ENCODE assay signal across 8 mouse cellular contexts in genomic region chr1:69775589-69775988, GRCm38 (mm10). TPM values are rescaled to one million over a fixed set of nuclear protein-coding genes. Genes with fewer than 3 reads are reported as not detected.
A peak's percentile ranks its signal among the peaks of the same experiment; 100 is the strongest.
DNase-seq lines count a peak whose midpoint lies in the region; ATAC-seq and TF ChIP-seq lines count a peak whose summit lies in the region.

No protein-coding gene starts in this region.

- no peaks in the 10 kb centered on the region for H3K36me3 ChIP-seq in hindbrain, embryonic 10.5 days
- no peaks in the 10 kb centered on the region for H3K36me3 ChIP-seq in hindbrain, embryonic 12.5 days
- no peaks in the 10 kb centered on the region for H3K36me3 ChIP-seq in ES-E14 (ENCODE audit: control insufficient read depth, insufficient read depth, low read length, poor library complexity, severe bottlenecking)

- no peak overlapping the region for H3K9ac ChIP-seq in hindbrain, embryonic 12.5 days
- H3K9ac ChIP-seq in ES-E14 (ENCODE audit: insufficient read depth, low read depth, low read length, poor library complexity, severe bottlenecking), result no peak overlapping the region

- no peaks in the 10 kb centered on the region for H3K4me1 ChIP-seq in hindbrain, embryonic 10.5 days (replicated peaks)
- no peaks in the 10 kb centered on the region for H3K4me1 ChIP-seq in hindbrain, embryonic 12.5 days
- H3K4me1 ChIP-seq in ES-E14 (ENCODE audit: control insufficient read depth in 2 of 2, insufficient read depth in 2 of 2, low read length in 2 of 2, poor library complexity in 1 of 2), result no peaks in the 10 kb centered on the region
- no peaks in the 10 kb centered on the region for H3K4me1 ChIP-seq in embryonic fibroblast, embryonic 13.5 days (ENCODE audit: control insufficient read depth, insufficient read depth, low read length)

- no peak for ATAC-seq in hindbrain, embryonic 12.5 days (ENCODE audit: low FRiP score)
- ATAC-seq in monocyte, adult 5-6 weeks (replicated peaks; ENCODE audit: insufficient number of reproducible peaks, low FRiP score, low TSS enrichment, poor library complexity, severe bottlenecking), result no peak

- in situ Hi-C loops in ES-E14 (cut with MboI; ENCODE audit: low sequenced_read_pairs in 2 of 2, unreplicated experiment in 2 of 2), result loop anchor here (10.0 to 25.0 kb wide), 3 partner anchors 237 to 531 kb away; no protein-coding TSS in a partner anchor

- intact Hi-C loops in gastrocnemius, postnatal 36 days (cut with DNase I), result loop anchor here (5.0 kb wide), 1 partner anchor 533 kb away; no protein-coding TSS in a partner anchor
- intact Hi-C loops in heart, postnatal 36 days (cut with DNase I), result no loop called here

- no peak overlapping the region for H3K4me2 ChIP-seq in hindbrain, embryonic 12.5 days (replicated peaks)

- no peak overlapping the region for H3K4me3 ChIP-seq in hindbrain, embryonic 10.5 days
- H3K4me3 ChIP-seq in hindbrain, embryonic 12.5 days, result no peak overlapping the region
- no peak overlapping the region for H3K4me3 ChIP-seq in ES-E14 (ENCODE audit: insufficient read depth in 1 of 2, low read depth in 1 of 2, low read length in 2 of 2, poor library complexity in 1 of 2, severe bottlenecking in 1 of 2)
- no peak overlapping the region for H3K4me3 ChIP-seq in embryonic fibroblast, embryonic 13.5 days (ENCODE audit: insufficient read depth, low read length)

- no peaks in the 10 kb centered on the region for H3K9me3 ChIP-seq in hindbrain, embryonic 10.5 days
- H3K9me3 ChIP-seq in hindbrain, embryonic 12.5 days (replicated peaks), result no peaks in the 10 kb centered on the region
- no peaks in the 10 kb centered on the region for H3K9me3 ChIP-seq in ES-E14 (ENCODE audit: control insufficient read depth, insufficient read depth, low read depth, low read length)

- 68% methylated on average over 4 of the region's 4 CpGs for WGBS in hindbrain, embryonic 10.5 days
- 66% methylated on average over 4 of the region's 4 CpGs for WGBS in hindbrain, embryonic 12.5 days

- peak; percentile 40; the same call in 1 of the 2 replicates for TF ChIP-seq CTCF in embryonic fibroblast, embryonic 13.5 days (IDR thresholded peaks at IDR 0.05; ENCODE audit: borderline replicate concordance, insufficient read depth, low read length)

- peak; percentile 9 for DNase-seq in hindbrain, embryonic 10.5 days (ENCODE audit: low spot score)
- DNase-seq in 416B (ENCODE audit: low read depth), result peak; percentile 75
- no peak for DNase-seq in ES-E14 (ENCODE audit: low read depth, low spot score)
- DNase-seq in gastrocnemius, postnatal 36 days, result no peak
- DNase-seq in heart, postnatal 36 days, result no peak

- TF ChIP-seq POLR2A in embryonic fibroblast, embryonic 13.5 days (IDR thresholded peaks at IDR 0.05; ENCODE audit: low read depth, low read length), result no peak

- no peaks in the 10 kb centered on the region for H3K27me3 ChIP-seq in hindbrain, embryonic 10.5 days (ENCODE audit: insufficient read depth, poor library complexity, severe bottlenecking)
- H3K27me3 ChIP-seq in hindbrain, embryonic 12.5 days, result no peaks in the 10 kb centered on the region

- no peak overlapping the region for H3K27ac ChIP-seq in hindbrain, embryonic 10.5 days
- no peak overlapping the region for H3K27ac ChIP-seq in hindbrain, embryonic 12.5 days
- H3K27ac ChIP-seq in ES-E14 (ENCODE audit: insufficient read depth, low read depth, low read length, poor library complexity, severe bottlenecking), result no peak overlapping the region
- H3K27ac ChIP-seq in embryonic fibroblast, embryonic 13.5 days (ENCODE audit: insufficient read depth, low read length), result no peak overlapping the region

TF ChIP-seq in ES-E14, 5 proteins besides CTCF, POLR2A, EP300 and RAD21:
- no peak for TF ChIP-seq MAFK (IDR thresholded peaks at IDR 0.05; ENCODE audit: insufficient read depth, low read depth, low read length)
- TF ChIP-seq ZC3H11A (IDR thresholded peaks at IDR 0.05; ENCODE audit: borderline replicate concordance, low read depth, low read length), result peak; percentile 63; the same call in 1 of the 2 replicates

RNA-seq across cellular contexts. Expression of gene Spag16, which starts 51.2 kb away (rescaled TPM):
- 2.8 and 3.1 TPM in 2 replicates for polyA plus RNA-seq in hindbrain, embryonic 10.5 days (2016; fragmentation: Nextera tagmentation; extraction: Ambion mirVana)
- 2.5 and 3.2 TPM in 2 replicates for polyA plus RNA-seq in hindbrain, embryonic 12.5 days (2016; fragmentation: Nextera tagmentation; extraction: Ambion mirVana)
- total RNA-seq in ES-E14 (2012; rRNA removed), result 0.31 and 0.53 TPM in 2 replicates
- not detected in 2 replicates for polyA plus RNA-seq in embryonic fibroblast, embryonic 13.5 days (2011; ENCODE audit: insufficient read length, low read depth, missing spikeins)
- not detected in 3 replicates for total RNA-seq in monocyte, adult 5-6 weeks (2017)
- total RNA-seq in gastrocnemius, postnatal 36 days (2021), result not detected
- not detected for total RNA-seq in heart, postnatal 36 days (2021)

Comparison
In these comparisons a context has a peak if more than half of its experiments do, and no peak if none do; other contexts are left out.
1. DNase-seq: peak in hindbrain, embryonic 10.5 days (single experiment) and 416B (single experiment); none in ES-E14 (single experiment), gastrocnemius, postnatal 36 days (0 of 2) and heart, postnatal 36 days (0 of 2).